Mouse (Mus musculus): ENCODE results near the gene Dgkh.

DNA sequence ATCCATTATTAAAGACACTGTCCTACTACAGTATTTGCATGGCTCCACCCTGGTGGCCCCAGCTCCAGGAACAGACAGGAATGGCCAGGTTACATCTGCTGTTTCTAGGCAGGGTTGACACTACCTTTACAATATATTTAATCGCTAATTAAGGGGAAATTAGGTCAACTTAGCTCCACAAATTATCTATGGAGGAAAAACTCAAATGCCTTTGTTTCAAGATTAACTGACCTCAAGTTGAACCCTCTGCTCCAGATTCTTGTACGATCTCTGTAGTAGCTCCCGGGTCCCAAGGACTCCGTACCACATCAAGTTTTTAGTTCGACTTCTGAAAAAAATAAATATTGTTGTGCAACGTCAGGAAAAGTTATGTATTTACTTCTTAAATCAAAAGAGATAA lies 137.7 kb downstream of the Dgkh start:
- no peak for TF ChIP-seq CTCF (IDR thresholded peaks at IDR 0.05; ENCODE audit: control insufficient read depth, insufficient read depth, insufficient read length)
- TF ChIP-seq CEBPB (IDR thresholded peaks at IDR 0.05; ENCODE audit: low read depth) = no peak
- TF ChIP-seq MAX (IDR thresholded peaks at IDR 0.05) = no peak
